Mouse (Mus musculus) brain, embryonic 14.5 days (tissue): Measurements from ENCODE around the gene Prkar2a.

Source experiments
- CTCF ChIP-seq: fragments of 200-500 bp; IDR thresholded peaks from 2 replicates; pipeline ENCODE4 v1.5.1; 2012; ENCODE audit warnings: inconsistent platforms, mild to moderate bottlenecking, moderate library complexity, borderline replicate concordance; ENCODE audit not compliant: insufficient read depth, insufficient read length; ENCODE audit errors: extremely low read depth
- POLR2A ChIP-seq: fragments of 200-500 bp; IDR thresholded peaks from 2 replicates; pipeline ENCODE4 v1.6.1; 2012; ENCODE audit warnings: mild to moderate bottlenecking, inconsistent platforms, borderline replicate concordance; ENCODE audit not compliant: poor library complexity, insufficient read depth, insufficient read length, severe bottlenecking; ENCODE audit errors: extremely low read depth

DNA sequence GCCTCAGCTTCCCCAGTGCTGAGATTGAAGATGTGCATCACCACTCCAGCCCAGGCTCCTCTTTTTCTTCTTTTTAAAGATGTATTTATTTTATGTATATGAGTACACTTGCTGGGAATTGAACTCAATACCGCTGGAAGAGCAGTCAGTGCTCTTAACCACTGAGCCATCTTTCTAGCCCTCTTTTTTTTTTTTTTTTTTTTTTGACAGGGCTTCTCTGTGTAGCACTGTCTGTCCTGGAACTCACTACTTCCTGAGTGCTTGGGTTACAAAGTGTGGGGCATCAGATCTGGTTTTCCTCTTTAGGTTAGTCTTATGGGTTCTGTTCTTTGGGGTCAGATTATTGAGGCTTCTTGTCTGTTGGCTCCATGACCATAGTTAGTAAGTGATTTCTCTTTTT lies 5.4 kb downstream of the Prkar2a start:
- no peak for TF ChIP-seq POLR2A
- no peak for TF ChIP-seq CTCF
